Mouse (Mus musculus): ENCODE measurements at regions not wholly inside any gene's neighbourhood (a gene's known extent, or its start where the extent isn't known, plus 50 kb on each side); places are given as distances from the start of the nearest gene placed in this dataset.

GRCm38 (mm10) chr7:40794458-40795207 is 103.5 kb upstream of the Vstm2b start:
- Histone ChIP-seq H3K27me3 (replicated peaks; ENCODE audit: control insufficient read depth, insufficient read depth, low read length) (no peaks in the 10 kb centered on the region), H3K27ac (ENCODE audit: low read depth, low read length) (no peak overlapping the region), H3K36me3 (ENCODE audit: control insufficient read depth, insufficient read depth, low read length) (no peaks in the 10 kb centered on the region), H3K9me3 (ENCODE audit: control insufficient read depth, low read length) (no peaks in the 10 kb centered on the region), H3K9ac (ENCODE audit: low read depth, low read length) (no peak overlapping the region), H3K4me3 (ENCODE audit: low read length) (no peak overlapping the region), H3K4me2 (ENCODE audit: low read length) (no peak overlapping the region), H3K4me1 (ENCODE audit: control insufficient read depth, insufficient read depth, low read depth, low read length) (no peaks in the 10 kb centered on the region)
- peak; percentile 85 for ATAC-seq
- 59% methylated on average over 11 of the region's 11 CpGs for WGBS

DNA sequence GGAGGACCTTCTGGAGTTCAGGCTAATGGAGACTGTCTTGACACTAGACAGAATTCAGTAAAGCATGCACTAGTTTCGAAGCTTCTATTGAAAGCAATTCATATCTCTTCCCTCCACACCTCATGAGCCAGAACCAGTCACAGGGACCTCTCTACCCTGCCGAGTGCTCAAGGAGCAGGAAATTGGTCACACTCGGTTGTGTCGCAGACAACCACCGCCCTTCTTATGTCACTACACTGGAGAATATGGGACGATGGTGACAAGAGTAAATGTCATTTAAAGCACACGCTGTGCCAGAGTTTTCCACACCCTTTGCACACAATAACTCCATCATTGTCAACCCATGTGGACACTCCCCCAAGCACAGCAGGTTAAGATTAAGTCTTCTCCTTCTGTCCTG is 98.3 kb upstream of the Vstm2b start:
- Histone ChIP-seq H3K9me3 (ENCODE audit: control insufficient read depth, low read length) (no peaks in the 10 kb centered on the region), H3K4me3 (ENCODE audit: low read length) (no peak overlapping the region), H3K4me1 (ENCODE audit: control insufficient read depth, insufficient read depth, low read depth, low read length) (no peaks in the 10 kb centered on the region), H3K36me3 (ENCODE audit: control insufficient read depth, insufficient read depth, low read length) (no peaks in the 10 kb centered on the region), H3K27me3 (replicated peaks; ENCODE audit: control insufficient read depth, insufficient read depth, low read length) (no peaks in the 10 kb centered on the region), H3K4me2 (ENCODE audit: low read length) (no peak overlapping the region), H3K27ac (ENCODE audit: low read depth, low read length) (no peak overlapping the region), H3K9ac (ENCODE audit: low read depth, low read length) (no peak overlapping the region)
- no peak for ATAC-seq
- 69% methylated on average over 7 of the region's 7 CpGs for WGBS

GRCm38 (mm10) chr7:40801291-40801690 is 96.8 kb upstream of the Vstm2b start:
- H3K9me3 ChIP-seq (ENCODE audit: control insufficient read depth, low read length), result no peaks in the 10 kb centered on the region
- no peak overlapping the region for H3K27ac ChIP-seq (ENCODE audit: low read depth, low read length)
- H3K4me1 ChIP-seq (ENCODE audit: control insufficient read depth, insufficient read depth, low read depth, low read length), result no peaks in the 10 kb centered on the region
- no peak for ATAC-seq
- H3K4me3 ChIP-seq (ENCODE audit: low read length), result no peak overlapping the region
- no peak overlapping the region for H3K4me2 ChIP-seq (ENCODE audit: low read length)
- H3K9ac ChIP-seq (ENCODE audit: low read depth, low read length), result no peak overlapping the region
- 66% methylated on average over 2 of the region's 2 CpGs for WGBS
- H3K27me3 ChIP-seq (replicated peaks; ENCODE audit: control insufficient read depth, insufficient read depth, low read length), result no peaks in the 10 kb centered on the region
- H3K36me3 ChIP-seq (ENCODE audit: control insufficient read depth, insufficient read depth, low read length), result no peaks in the 10 kb centered on the region

- no peak overlapping the region for H3K4me3 ChIP-seq (ENCODE audit: low read length)
- ATAC-seq, result no peak
- H3K27me3 ChIP-seq (replicated peaks; ENCODE audit: control insufficient read depth, insufficient read depth, low read length), result no peaks in the 10 kb centered on the region
- H3K9ac ChIP-seq (ENCODE audit: low read depth, low read length), result no peak overlapping the region
- H3K9me3 ChIP-seq (ENCODE audit: control insufficient read depth, low read length), result no peaks in the 10 kb centered on the region
- no peaks in the 10 kb centered on the region for H3K36me3 ChIP-seq (ENCODE audit: control insufficient read depth, insufficient read depth, low read length)
- no peaks in the 10 kb centered on the region for H3K4me1 ChIP-seq (ENCODE audit: control insufficient read depth, insufficient read depth, low read depth, low read length)
- no peak overlapping the region for H3K27ac ChIP-seq (ENCODE audit: low read depth, low read length)
- WGBS, result 51% methylated on average over 2 of the region's 2 CpGs
- no peak overlapping the region for H3K4me2 ChIP-seq (ENCODE audit: low read length)
These were observed 92.9 kb upstream of the Vstm2b start for GRCm38 (mm10) chr7:40805211-40805610.

- 88% methylated on average over 4 of the region's 4 CpGs for whole genome bisulfite sequencing
These were observed 92.3 kb upstream of the Vstm2b start for GRCm38 (mm10) chr7:40805866-40806265.

GRCm38 (mm10) chr7:40812952-40813351 is 85.2 kb upstream of the Vstm2b start:
- Histone ChIP-seq H3K27ac (ENCODE audit: low read depth, low read length) (no peak overlapping the region), H3K36me3 (ENCODE audit: control insufficient read depth, insufficient read depth, low read length) (no peaks in the 10 kb centered on the region), H3K4me3 (ENCODE audit: low read length) (no peak overlapping the region), H3K9ac (ENCODE audit: low read depth, low read length) (no peak overlapping the region), H3K27me3 (replicated peaks; ENCODE audit: control insufficient read depth, insufficient read depth, low read length) (no peaks in the 10 kb centered on the region), H3K9me3 (ENCODE audit: control insufficient read depth, low read length) (no peaks in the 10 kb centered on the region), H3K4me1 (ENCODE audit: control insufficient read depth, insufficient read depth, low read depth, low read length) (no peaks in the 10 kb centered on the region), H3K4me2 (ENCODE audit: low read length) (no peak overlapping the region)
- WGBS, result 92% methylated on average over 4 of the region's 4 CpGs
- ATAC-seq, result no peak

More at GRCm38 (mm10) chr7:40805866-40806265, 92.3 kb upstream of the Vstm2b start:
- Histone ChIP-seq H3K27ac (ENCODE audit: low read depth, low read length) (no peak overlapping the region), H3K27me3 (replicated peaks; ENCODE audit: control insufficient read depth, insufficient read depth, low read length) (no peaks in the 10 kb centered on the region), H3K4me1 (ENCODE audit: control insufficient read depth, insufficient read depth, low read depth, low read length) (no peaks in the 10 kb centered on the region), H3K36me3 (ENCODE audit: control insufficient read depth, insufficient read depth, low read length) (no peaks in the 10 kb centered on the region), H3K9me3 (ENCODE audit: control insufficient read depth, low read length) (no peaks in the 10 kb centered on the region), H3K4me2 (ENCODE audit: low read length) (no peak overlapping the region), H3K4me3 (ENCODE audit: low read length) (no peak overlapping the region), H3K9ac (ENCODE audit: low read depth, low read length) (no peak overlapping the region)
- no peak for ATAC-seq

DNA sequence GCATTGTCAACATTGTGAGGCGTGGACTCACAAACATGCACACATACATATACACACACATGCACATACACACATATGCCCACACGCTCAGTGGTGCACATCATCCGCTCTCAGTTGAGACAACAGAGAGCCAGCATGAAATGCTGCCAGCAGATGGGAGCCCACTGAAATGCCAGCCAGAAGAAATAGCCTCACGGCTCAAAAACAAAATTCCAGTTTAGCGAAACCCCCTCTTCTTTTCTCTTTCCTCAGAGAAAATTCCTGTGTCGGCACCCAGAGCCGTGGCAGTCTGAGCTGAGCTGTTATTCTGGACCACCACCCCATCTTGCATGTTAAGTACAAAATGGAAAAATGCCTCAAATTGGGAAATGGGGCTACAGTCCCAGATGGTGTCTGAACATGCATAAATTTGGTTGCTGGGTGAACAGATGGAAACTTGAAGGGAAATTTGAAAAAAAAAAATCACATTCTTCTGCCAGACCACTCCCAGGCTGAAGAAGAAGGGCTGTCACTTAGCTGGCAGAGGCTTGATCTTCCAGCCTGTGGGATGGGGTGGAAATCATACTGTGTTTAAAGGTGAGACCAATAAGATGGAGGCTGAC is 72.9 kb upstream of the Vstm2b start:
- ATAC-seq, result peak; percentile 53; the same call in 1 of the 2 replicates
- Histone ChIP-seq H3K4me1 (ENCODE audit: control insufficient read depth, insufficient read depth, low read depth, low read length) (no peaks in the 10 kb centered on the region), H3K27ac (ENCODE audit: low read depth, low read length) (0 out of 2 replicates have a peak overlapping the region, but pooled peaks have one; percentile 10)

DNA sequence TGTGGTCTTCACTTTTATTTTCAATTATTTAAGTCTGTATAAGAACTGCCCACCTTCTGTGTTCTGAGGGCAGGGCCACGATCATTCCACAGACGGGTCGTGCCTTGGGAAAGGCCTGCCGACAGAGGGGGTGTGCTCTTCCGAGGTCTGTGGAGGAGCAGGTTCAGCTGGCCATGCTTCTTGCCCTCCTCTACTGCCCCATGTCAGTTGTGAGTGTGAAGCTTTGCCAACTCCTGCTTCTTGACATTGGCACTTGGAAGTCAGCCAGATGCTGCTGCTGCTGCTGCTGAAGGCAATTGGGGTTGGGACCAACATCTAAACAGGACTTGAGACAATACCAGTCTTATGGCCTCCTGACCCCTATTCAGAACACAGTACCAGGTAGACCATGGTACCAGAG is 68.6 kb upstream of the Vstm2b start:
- ATAC-seq, result no peak

More for the DNA sequence above, 72.9 kb upstream of the Vstm2b start:
- H3K27me3 ChIP-seq (replicated peaks; ENCODE audit: control insufficient read depth, insufficient read depth, low read length), result no peaks in the 10 kb centered on the region
- H3K9ac ChIP-seq (ENCODE audit: low read depth, low read length), result no peak overlapping the region
- no peaks in the 10 kb centered on the region for H3K36me3 ChIP-seq (ENCODE audit: control insufficient read depth, insufficient read depth, low read length)
- H3K9me3 ChIP-seq (ENCODE audit: control insufficient read depth, low read length), result no peaks in the 10 kb centered on the region
- no peak overlapping the region for H3K4me2 ChIP-seq (ENCODE audit: low read length)
- H3K4me3 ChIP-seq (ENCODE audit: low read length), result no peak overlapping the region
- WGBS, result 57% methylated on average over 7 of the region's 7 CpGs

DNA sequence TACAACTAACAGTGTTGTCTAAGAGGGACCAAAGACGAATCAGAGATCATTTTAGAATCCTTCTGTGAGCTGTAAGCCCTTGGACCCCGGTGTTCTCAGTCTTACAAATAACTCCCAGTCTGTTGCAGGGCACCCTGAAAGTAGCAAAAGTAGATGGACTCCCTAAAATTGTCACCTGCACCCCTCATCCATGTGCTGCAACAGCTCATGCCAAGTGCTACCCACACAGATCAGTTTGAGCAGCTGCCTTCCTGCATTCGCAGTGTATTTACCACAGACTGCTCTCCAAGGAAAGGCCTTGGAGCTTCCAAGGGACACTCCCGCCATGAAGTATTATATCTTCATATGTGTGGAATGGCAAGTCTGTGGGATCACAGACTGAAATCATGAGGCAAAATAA is 66.5 kb upstream of the Vstm2b start:
- Histone ChIP-seq H3K9me3 (ENCODE audit: control insufficient read depth, low read length) (no peaks in the 10 kb centered on the region), H3K27ac (ENCODE audit: low read depth, low read length) (no peak overlapping the region), H3K27me3 (replicated peaks; ENCODE audit: control insufficient read depth, insufficient read depth, low read length) (no peaks in the 10 kb centered on the region), H3K4me3 (ENCODE audit: low read length) (no peak overlapping the region), H3K4me2 (ENCODE audit: low read length) (no peak overlapping the region), H3K4me1 (ENCODE audit: control insufficient read depth, insufficient read depth, low read depth, low read length) (no peaks in the 10 kb centered on the region), H3K9ac (ENCODE audit: low read depth, low read length) (no peak overlapping the region), H3K36me3 (ENCODE audit: control insufficient read depth, insufficient read depth, low read length) (no peaks in the 10 kb centered on the region)
- ATAC-seq, result no peak
- WGBS, result 89% methylated on average over 4 of the region's 4 CpGs

More for the DNA sequence above, 68.6 kb upstream of the Vstm2b start:
- Histone ChIP-seq H3K9me3 (ENCODE audit: control insufficient read depth, low read length) (no peaks in the 10 kb centered on the region), H3K9ac (ENCODE audit: low read depth, low read length) (no peak overlapping the region), H3K4me1 (ENCODE audit: control insufficient read depth, insufficient read depth, low read depth, low read length) (no peaks in the 10 kb centered on the region), H3K27me3 (replicated peaks; ENCODE audit: control insufficient read depth, insufficient read depth, low read length) (no peaks in the 10 kb centered on the region), H3K4me2 (ENCODE audit: low read length) (no peak overlapping the region), H3K4me3 (ENCODE audit: low read length) (no peak overlapping the region), H3K27ac (ENCODE audit: low read depth, low read length) (no peak overlapping the region), H3K36me3 (ENCODE audit: control insufficient read depth, insufficient read depth, low read length) (no peaks in the 10 kb centered on the region)
- WGBS, result 84% methylated on average over 5 of the region's 5 CpGs

Data from hindbrain, embryonic 16.5 days (tissue).